Mouse (Mus musculus): ENCODE measurements around the gene Ube2g2.

DNA sequence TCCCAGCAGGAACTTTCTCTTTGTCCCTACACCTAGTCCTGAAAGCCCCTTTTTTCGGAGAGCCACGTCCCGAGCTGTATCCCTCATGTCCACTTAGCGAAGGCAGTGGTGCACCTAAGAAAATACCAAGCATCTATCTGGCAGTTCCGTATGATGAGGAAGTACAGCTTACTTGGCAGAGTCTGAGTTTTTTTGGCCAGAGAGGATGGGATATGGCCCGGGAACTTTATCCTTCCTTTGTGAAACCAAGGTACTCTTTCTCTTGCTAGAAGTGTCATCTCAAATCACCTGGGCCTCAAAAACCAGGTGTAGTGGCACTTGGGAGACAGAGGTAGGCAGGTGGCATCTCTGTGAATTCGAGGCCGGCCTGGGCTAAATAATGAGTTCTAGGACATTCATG lies 529 bp upstream of the Ube2g2 start:
- TF ChIP-seq EP300 (IDR thresholded peaks at IDR 0.05; ENCODE audit: low read depth) = no peak
- TF ChIP-seq CTCF (IDR thresholded peaks at IDR 0.05; ENCODE audit: low read depth) = no peak
